Mouse (Mus musculus) cerebellum, adult 2 months (tissue): ENCODE results near the gene Ttc39b.

Source experiments
- CTCF ChIP-seq: fragments of 200-500 bp; IDR thresholded peaks from 2 replicates; pipeline ENCODE4 v1.5.1; 2011; ENCODE audit warnings: low read depth, mild to moderate bottlenecking, control low read depth, low read length, moderate library complexity, borderline replicate concordance; ENCODE audit not compliant: insufficient read depth
- POLR2A ChIP-seq: fragments of 200-500 bp; IDR thresholded peaks from 2 replicates; pipeline ENCODE4 v1.6.1; 2011; ENCODE audit warnings: low read length, control low read depth, borderline replicate concordance; ENCODE audit not compliant: insufficient read depth

GRCm38 (mm10) chr4:83189736-83190135, 134.3 kb downstream of the Ttc39b start:
- TF ChIP-seq CTCF (no peak), POLR2A (no peak)
